Mouse (Mus musculus): ENCODE results near the gene Hist1h2bk.

- TF ChIP-seq POLR2A (IDR thresholded peaks at IDR 0.05; ENCODE audit: borderline replicate concordance, extremely low read depth, low read depth, low read length) (no peak), CTCF (IDR thresholded peaks at IDR 0.05; ENCODE audit: insufficient read depth, low read length) (no peak)
These were observed 40.2 kb upstream of the Hist1h2bk start for GRCm38 (mm10) chr13:21995331-21995914.
